Mouse (Mus musculus): ENCODE measurements around the gene Pqbp1. TPM values are rescaled to one million over a fixed set of nuclear protein-coding genes. Genes with fewer than 3 reads are reported as not detected.
A peak's percentile ranks its signal among the peaks of the same experiment; 100 is the strongest.
"Not testable (repeated sequence)": the region's sequence is repeated elsewhere in the genome, so short reads cannot be mapped to it uniquely, and the experiment has no call there.

Pqbp1 gene
- 10 to 100 TPM; 92.7 to 98.2 TPM for total RNA-seq (2021)

DNA sequence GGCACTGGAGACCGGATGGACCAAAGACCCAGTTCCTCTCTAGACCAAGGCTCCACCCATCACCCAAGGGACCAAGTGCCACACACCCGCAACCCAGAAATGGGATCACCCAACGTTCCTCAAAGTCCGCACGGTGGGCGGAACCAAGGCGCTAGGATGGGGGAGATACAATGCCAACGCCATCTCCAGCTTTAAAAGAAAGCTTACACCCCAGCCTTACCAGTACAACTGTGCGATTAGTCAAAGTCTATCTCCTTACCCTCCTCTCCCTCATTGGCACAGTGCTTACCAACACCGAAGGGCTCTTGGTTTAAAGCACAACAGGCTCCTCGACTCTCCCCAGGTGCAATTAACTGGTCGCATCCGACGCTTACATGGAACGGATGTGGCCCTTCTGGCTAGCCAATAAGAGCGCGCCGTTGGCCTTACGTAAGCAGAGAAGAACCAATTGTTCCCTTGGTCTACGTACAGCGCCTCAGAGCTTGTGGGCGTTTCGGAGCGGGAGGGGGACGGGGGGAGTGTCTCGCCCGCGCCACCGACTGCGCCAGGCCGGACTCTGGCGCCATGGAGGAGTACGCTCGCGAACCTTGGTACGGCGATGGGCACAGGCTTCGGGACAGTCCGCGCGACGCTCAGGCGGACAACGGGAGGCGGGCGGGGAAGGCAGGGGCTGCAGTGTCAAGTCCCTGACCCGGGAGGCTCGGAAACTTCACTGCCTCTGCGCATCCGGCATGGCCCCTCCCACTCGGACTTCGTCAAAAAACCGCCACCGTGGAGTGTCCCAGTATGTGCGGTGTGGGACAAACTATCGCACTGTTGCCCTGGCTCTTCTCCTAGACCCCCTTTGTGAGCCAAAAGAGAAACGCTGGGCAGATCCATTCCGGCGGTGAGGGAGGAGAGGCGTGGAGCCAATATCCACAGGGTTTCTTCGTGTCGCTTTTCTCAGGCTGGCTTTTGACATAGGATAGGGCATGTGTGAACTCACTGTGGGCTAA is at the start of gene Pqbp1, which contains the start of gene Timm17b:
Gene Pqbp1, minus strand, starts transcription at position 390 of the 995 bp plus-strand sequence.
Gene Timm17b, plus strand, starts transcription at position 478 of the 995 bp plus-strand sequence.
- DNase-seq, result peak; percentile 89
- intact Hi-C loops (cut with DNase I), result no loop called here

DNA sequence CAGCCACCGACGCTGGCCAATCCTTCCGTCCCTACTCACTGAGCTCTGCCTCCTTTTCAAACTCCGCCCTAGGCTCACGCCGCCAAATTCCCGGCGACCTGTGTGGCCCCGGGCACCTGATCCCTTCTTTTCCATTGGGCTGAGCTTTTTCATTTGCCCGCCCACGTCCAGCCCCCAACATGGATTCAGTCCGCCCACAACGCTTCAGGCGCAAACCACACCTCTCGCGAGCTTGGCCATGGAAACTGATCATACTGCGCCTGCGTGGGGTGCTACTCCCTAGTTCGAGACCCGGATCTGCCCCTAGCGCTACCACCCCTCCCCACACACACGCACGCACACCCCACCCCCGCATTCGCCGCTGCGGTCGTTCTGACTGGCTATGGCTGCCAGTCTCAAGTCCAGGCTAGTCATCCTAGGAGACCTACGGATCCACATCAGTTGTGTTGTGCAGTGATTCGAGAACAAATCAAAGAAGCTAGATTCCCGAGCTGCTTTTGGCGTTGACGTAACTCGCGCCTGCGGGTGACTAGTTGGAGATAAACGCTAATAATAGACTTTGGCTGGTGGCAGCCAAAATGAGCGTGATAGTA is 48.9 kb upstream of the Pqbp1 start:
- intact Hi-C loops (cut with DNase I), result no loop called here
- peak; percentile 94 for DNase-seq

DNA sequence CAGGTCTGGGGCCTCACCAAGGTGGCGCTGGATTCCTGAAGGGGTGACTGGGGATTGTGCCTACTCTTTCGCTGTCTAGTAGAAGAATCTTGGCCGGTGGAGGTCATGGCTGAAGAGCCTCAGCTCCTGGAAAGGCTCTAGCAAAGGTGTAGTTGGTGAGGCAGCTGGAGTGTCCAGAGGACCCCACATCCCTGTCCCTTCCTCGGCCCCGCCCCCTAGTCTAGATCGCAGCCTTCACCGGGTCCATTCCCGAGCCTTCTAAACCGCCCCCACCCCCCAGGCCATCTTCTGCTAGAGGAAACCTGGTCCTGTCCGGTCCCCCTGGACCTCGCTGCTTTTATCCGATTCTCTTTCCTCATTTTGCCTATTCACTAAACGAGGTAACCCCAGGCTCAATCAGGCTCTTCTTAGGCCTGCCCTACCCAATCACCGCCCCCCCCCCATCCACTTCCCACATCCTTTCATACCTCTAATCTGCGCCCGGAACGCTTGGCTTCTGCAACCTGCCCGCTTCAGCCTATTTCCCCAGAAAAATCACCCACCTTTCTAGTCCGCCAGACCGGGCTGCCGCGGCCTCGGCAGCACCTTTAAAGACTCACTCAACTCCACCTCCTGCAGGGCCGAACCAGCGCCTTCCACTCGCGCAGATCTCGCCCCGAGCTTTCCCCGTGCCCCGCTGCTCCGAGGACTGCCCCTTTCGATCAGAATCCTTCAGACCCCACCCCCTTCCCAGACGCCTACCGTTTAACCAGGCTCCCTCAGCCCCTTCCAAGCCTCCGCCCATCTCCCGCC is 48.2 kb upstream of the Pqbp1 start, which contains the start of gene Hdac6:
Gene Hdac6, minus strand, starts transcription at position 782 of the 792 bp plus-strand sequence.
- DNase-seq, result peak; percentile 27
- intact Hi-C loops (cut with DNase I), result no loop called here

DNA sequence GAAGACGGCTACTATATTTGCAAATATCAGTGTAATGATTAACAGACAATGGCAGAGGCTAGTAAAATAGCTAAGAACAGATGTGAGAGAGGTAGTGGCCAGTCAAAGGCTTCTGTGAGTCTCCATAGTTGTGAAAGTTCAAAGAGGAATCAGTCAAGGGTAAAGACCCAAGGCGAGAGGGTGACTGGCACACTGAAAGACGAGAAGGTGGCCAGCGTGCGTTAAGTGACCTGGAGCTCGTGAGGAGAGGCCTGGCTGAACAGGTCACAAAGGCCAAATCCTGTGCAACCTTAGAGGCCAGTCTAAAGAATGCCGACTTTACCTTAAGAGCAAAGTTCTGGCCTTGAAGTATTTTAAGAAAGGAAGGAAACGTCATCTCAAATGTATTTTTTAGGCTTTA is 46.5 kb upstream of the Pqbp1 start:
- intact Hi-C loops (cut with DNase I), result no loop called here
- no peak for DNase-seq

DNA sequence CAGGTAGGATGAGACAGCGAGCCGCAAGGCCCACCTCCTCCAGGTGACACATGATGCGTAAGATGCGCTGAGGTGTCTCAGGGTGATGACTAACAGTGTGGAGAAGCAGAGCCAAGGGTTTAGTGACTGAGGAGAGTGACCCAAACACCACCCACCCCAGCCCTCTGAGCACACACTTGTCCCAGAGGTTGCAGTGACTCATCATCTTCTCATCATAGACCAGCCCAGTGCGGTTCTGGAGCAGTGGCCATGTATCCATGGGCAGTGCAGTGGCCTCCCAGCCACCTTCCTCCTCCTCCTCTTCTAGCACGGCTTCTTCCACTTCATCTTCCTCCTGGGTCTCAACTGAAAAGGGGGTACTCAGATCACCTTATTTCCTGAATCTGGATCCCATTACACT is 38.6 kb upstream of the Pqbp1 start:
- intact Hi-C loops (cut with DNase I), result no loop called here
- DNase-seq, result no peak

DNA sequence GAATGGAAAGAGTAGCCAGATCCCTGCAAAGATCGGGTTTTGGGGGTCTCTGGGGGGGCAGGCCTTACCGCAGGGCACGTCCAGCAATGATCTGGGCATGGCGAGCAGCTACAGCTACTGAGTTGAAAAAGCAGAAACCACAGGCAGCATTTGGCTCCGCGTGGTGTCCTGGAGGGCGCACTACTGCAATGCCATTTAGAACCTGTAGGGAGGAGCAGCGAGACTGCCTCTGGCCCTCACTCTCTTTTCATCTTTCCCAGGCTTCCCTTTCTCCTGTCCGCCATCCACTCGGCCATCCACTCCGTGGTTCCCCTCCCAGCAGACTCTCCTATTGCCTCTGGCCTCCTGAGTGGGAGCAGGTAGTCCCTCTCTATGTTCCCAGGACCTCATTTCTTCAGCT is 37.8 kb upstream of the Pqbp1 start:
- no peak for DNase-seq
- intact Hi-C loops (cut with DNase I), result no loop called here

DNA sequence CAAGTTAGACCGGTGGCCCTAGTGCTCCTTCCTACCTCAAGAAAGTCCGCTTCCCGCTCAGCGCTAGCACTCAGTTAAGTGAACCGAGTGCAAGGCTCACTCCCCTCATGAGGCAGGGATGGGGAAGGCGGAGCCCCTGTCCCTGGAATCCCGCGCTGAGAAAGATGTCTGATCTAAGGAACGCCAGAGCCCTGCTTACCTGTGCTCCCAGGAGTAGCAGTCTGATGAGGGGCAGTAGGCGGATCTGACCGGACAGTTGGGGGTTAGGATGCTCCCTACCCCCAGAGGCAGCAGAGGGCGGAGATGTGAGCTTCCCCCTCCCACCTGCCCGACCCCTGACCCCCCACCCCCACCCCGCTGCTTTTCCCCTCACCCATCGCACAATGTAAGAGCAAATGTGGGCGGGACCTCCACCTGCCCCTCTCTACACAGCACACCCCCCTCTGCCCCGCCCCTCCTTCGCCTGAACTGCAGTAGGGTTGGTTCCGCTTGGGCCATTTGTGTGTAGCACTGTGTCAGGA is 29.3 kb upstream of the Pqbp1 start, which contains the start of gene Eras:
Gene Eras, minus strand, starts transcription at position 338 of the 521 bp plus-strand sequence.
- no peak for DNase-seq
- intact Hi-C loops (cut with DNase I), result no loop called here

DNA sequence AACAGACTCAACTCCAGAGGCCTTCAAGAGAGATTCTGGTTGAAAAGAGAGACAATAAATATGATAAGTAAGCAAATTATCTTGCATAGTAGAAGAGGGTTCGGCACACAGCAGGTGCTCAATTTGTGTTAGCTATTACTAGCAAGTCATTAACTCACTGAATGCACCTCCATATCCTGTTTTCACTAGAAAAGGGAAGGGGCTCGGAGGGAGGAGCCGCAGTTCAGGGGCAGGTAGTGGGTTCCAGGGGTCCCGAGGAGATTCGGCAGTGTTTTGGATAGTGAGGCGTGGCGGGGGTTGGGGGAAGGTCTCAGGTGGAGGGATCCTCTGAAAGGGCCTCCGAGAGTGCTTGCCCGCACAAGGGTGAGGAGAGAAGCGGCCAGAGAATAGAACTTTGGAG is 28.0 kb upstream of the Pqbp1 start:
- DNase-seq, result no peak
- intact Hi-C loops (cut with DNase I), result no loop called here

DNA sequence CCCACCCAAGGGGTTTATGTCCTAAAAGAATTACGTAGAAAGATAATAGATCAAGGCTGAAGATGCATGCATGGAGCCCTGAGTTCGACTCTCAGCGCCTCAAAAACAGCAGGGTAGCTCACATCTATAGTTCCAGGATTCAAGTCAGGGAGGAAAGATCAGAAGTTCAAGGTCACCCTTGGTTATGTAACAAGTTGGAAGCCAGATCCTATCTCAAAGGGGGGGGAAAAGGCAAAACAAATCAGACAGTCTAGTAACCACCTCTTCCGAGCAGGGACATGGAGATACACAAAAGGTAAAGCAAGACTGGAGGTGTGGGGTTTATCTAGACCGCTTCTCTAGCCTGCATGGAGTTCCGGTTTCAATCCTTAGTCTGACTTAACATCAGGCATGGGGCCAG is 27.2 kb upstream of the Pqbp1 start:
- intact Hi-C loops (cut with DNase I), result no loop called here
- no peak for DNase-seq

DNA sequence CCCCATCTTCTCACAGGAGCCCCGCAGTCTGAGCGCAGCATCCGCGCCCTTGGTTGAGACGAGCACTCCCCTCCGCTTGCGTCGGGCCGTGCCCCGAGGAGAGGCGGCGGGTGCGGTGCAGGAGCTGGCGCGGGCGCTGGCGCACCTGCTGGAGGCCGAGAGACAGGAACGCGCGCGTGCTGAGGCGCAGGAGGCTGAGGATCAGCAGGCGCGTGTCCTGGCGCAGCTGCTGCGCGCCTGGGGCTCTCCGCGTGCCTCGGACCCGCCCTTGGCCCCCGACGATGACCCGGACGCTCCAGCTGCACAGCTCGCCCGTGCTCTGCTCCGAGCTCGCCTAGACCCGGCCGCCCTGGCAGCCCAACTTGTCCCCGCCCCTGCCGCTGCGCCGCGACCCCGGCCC is 23.0 kb upstream of the Pqbp1 start:
- intact Hi-C loops (cut with DNase I), result no loop called here
- DNase-seq, result no peak

DNA sequence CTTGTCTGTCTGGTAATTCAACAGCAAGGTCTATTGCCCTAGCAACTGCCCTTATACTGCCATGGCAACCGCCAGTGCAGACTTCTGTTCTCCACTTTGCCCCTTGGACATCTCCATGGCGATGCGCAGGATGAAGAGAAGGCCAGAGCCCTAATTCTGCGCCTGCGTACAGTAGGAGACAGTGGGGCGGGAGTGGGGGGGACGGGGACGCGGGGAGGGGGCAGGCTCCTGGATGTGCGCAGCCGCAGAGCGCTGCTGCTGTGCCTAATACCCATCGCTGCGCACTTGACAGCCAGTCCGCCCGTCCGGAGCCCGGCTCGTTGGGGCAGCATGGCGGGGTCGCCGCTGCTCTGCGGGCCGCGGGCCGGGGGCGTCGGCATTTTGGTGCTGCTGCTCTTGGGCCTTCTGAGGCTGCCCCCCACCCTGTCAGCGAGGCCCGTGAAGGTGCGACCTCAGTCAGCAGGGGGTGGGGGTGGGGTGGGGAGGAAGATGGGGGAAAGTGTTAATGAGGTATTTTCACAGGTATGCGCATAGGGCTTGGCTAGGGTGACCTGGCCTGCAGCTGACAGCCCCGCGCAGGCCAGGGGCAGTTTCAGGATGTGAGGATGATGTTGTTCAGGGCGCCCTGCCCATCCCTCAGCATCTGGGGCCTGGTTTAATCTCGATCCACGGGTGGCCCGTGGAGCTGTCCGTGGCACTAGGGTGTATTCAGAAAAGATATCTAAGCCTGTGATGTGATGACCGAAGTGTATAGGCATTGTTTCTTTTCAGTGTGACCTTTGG is 20.7 kb upstream of the Pqbp1 start, which contains the start of gene Pcsk1n:
Gene Pcsk1n, plus strand, starts transcription at position 222 of the 783 bp plus-strand sequence.
- DNase-seq, result peak; percentile 74
- intact Hi-C loops (cut with DNase I), result no loop called here

DNA sequence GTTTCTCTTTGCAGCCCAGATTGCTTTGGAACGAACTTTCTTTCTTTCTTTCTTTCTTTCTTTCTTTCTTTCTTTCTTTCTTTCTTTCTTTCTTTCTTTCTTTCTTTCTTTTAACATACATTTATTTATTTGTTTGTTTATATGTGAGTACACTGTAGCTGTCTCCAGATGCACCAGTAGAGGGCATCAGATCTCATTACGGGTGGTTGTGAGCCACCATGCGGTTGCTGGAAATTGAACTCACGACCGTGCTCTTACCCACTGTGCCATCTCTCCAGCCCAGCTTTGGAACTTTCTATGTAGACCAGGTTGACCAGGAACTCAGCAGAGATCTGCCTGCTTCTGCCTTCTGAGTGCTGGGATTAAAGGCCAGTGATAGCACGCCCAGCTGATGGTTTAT is 18.9 kb upstream of the Pqbp1 start:
- intact Hi-C loops (cut with DNase I), result not testable (repeated sequence)

DNA sequence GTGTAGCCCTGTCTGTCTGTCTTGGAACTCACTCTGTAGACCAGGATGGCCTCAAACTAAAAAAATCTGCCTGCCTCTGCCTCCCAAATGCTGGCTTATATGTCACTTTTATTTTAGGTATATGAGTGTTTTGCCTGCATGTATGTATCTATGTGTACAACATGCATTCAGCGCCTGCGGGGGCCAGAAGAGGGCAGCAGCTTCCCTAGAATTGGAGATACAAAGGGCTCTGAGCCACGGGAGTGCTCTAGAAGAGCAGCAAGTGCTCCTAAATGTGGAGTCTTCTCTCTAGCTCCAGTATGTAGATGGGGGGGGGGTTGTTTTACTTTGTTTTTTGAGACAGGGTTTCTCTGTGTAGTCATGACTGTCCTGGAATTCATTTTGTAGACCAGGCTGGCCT is 16.6 kb upstream of the Pqbp1 start:
- DNase-seq; intact Hi-C loops (cut with DNase I): not testable (repeated sequence)

More for the DNA sequence above, 18.9 kb upstream of the Pqbp1 start:
- not testable (repeated sequence) for DNase-seq

DNA sequence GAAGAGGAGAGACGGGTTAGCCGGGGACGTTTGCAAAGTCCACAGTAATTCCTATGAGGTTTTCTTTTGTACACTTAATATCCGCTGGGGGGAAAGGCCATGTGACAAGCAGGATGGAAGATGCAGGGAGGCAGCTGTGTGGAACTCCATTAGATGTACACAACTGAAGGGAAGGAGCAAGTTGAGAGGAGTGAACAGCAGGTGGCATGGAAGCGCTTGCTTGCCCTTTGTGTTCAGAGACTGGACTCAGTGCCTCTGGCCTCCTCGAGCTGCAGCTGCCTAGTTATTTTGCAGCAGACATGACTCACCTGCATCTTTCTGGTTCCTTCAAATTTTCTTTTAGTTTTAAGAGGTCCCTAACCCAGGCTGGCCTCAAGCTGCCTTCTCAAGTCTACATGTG is 11.4 kb upstream of the Pqbp1 start:
- intact Hi-C loops (cut with DNase I), result no loop called here

DNA sequence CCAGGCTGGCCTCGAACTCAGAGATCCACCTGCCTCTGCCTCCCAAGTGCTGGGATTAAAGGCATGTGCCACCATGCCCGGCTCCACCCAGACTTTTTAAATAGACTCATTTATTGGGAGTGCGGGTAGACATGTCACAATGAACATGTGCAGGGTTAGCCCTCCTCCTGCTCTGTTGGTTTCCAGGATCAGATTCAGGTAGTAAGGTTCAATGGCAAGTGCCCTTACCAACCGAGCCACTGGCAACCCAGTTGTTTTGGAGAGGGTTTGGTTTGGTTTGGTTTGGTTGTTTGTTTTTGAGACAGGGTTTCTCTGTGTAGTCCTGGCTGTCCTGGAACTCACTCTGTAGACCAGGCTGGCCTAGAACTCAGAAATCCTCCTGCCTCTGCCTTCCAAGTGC is 10.2 kb upstream of the Pqbp1 start, which contains the start of gene Gm10490:
Gene Gm10490, plus strand, starts transcription at position 301 of the 400 bp plus-strand sequence.
- DNase-seq; intact Hi-C loops (cut with DNase I): not testable (repeated sequence)

More for the DNA sequence above, 11.4 kb upstream of the Pqbp1 start:
- no peak for DNase-seq

DNA sequence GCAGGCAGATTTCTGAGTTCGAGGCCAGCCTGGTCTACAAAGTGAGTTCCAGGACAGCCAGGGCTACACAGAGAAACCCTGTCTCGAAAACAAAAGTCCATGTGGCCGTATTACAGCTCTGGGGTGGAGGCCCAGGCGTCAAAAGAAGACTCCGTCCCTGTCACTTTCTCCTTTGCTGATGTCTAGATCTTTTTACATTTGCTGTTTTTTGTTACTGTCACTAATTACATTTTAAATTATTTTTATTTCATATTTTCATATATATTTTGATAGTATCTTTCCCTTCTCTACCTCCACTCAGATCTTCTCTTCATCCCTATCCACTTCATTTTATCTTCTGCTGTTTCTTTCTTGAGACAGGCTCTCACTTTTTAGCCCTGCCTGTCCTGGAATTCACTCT is 8.7 kb upstream of the Pqbp1 start, which contains the start of gene Gm10491:
Gene Gm10491, minus strand, starts transcription at position 101 of the 400 bp plus-strand sequence.
- intact Hi-C loops (cut with DNase I), result no loop called here
- no peak for DNase-seq

DNA sequence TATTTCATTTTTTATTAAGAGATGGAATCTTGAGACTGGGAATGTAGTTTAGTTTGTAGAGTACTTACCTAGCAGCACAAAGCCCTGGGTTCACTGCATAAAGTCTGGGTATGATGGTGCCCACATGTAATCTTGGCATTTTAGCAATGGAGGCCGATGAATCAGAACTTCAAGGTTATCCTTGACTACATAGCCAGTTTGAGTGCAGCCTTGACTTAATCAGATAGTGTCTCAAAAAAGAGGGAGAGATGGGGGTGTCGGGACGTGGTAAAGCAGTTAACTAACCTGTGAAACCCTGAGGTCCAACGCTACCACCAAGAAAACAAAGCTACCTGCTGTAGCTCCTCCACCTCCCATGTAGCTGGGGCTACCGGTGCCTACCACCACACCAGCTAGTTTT is 5.4 kb upstream of the Pqbp1 start:
- no peak for DNase-seq

DNA sequence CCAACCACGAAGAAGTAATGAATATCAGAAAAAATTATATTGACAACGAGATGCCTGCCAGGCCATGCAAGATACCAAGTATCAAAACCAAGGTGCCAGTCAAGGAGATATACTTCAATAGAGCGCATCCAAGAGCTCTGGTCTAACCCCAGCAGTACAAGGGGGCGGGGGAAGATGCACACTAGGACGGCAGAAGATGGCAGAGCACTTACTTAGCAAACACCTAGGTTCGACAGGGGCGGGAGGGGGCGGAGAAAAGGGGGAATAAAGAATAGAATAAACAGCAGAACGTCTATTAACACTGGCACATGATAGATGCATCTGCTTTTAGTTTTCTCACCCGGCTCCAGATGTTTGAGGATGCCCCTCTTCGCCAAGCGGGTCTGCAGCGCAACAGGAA is 858 bp downstream of the Pqbp1 start:
- no peak for DNase-seq
- intact Hi-C loops (cut with DNase I), result no loop called here

More for the DNA sequence above, 5.4 kb upstream of the Pqbp1 start:
- intact Hi-C loops (cut with DNase I), result no loop called here

DNA sequence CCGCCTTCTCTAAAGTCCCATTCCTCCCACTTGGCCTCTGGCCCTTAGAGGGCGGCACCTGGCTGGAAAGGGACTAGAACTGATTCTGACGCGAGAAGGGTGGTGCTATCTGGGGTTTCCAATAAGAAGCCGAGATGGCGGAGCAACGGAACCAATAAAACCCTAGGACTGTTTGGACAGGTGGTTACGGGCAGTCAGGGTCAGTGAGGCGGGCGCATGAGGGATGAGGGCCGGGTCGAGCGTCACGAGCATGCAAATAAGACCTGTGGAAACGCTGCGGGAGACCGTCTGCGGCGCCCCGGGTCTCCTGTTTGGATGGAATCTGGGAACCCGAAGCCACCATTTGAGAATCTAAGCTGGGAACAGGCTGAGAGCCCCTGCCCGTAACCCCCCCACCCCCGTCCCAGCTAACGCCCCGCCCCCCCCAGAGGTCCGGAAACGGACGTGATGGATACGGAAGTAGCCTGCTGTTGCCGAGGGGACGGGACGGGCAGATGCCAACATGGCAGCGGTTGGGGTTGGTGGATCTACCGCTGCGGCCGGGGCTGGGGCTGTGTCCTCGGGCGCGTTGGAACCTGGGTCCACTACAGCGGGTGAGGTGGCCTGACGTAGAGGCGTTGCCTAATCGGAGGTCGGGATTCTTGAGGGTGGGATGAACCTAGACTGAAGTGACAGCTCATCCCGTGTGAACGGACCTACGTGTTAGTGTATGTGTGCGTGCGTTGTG is 15.1 kb downstream of the Pqbp1 start, which contains the start of gene Slc35a2:
Gene Slc35a2, plus strand, starts transcription at position 188 of the 727 bp plus-strand sequence.
- DNase-seq, result peak; percentile 83
- intact Hi-C loops (cut with DNase I), result no loop called here
